8 mouse cellular contexts compared by ENCODE assay signal in the genomic region with DNA sequence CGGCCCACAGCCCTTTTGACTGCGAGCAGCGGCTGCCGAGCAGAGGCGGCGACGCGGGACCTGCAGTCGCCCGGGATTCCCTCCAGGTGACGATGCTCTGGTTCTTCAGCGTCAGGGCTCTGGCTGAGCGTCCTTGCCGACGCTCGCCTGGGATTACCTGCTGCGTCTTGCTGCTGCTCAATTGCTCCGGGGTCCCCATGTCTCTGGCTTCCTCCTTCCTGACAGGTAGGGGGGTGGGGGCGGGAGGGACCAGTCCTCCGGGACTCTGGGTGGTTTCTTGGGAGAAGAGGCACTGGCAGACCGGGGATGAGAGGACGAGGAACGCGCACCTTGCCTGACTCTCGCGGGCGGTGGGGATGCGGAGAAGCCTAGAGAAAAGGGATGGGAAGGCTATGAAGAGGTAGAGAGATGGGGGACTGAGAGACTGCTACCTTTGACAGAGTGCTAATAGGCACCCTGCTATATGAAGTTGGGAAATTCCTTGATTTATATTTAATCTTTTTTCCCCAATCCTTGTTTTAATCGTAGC. TPM values are rescaled to one million over a fixed set of nuclear protein-coding genes. Genes with fewer than 3 reads are reported as not detected.
A peak's percentile ranks its signal among the peaks of the same experiment; 100 is the strongest.
DNase-seq lines count a peak whose midpoint lies in the region; ATAC-seq and TF ChIP-seq lines count a peak whose summit lies in the region.

No protein-coding gene starts in this region.

- no peaks in the 10 kb centered on the region for H3K9me3 ChIP-seq in lung, embryonic 14.5 days (ENCODE audit: low read depth, low read length)
- no peaks in the 10 kb centered on the region for H3K9me3 ChIP-seq in hindbrain, embryonic 13.5 days
- H3K9me3 ChIP-seq in midbrain, embryonic 14.5 days (ENCODE audit: control insufficient read depth, low read length) = no peaks in the 10 kb centered on the region

- peak overlapping the region; percentile 71 for H3K4me3 ChIP-seq in lung, embryonic 14.5 days (ENCODE audit: low read depth, low read length)
- peak overlapping the region; percentile 75 for H3K4me3 ChIP-seq in hindbrain, embryonic 13.5 days
- H3K4me3 ChIP-seq in midbrain, embryonic 14.5 days (replicated peaks; ENCODE audit: low read depth, low read length) = peak overlapping the region; percentile 70

- ATAC-seq in cerebellum, adult (ENCODE audit: insufficient number of reproducible peaks, low FRiP score, low TSS enrichment) = 0 out of 2 replicates have a peak, but pooled peaks have one; percentile 28
- no peak for ATAC-seq in lung, embryonic 14.5 days (ENCODE audit: insufficient read depth)
- no peak; the same call in 1 of the 2 replicates for ATAC-seq in hindbrain, embryonic 13.5 days (ENCODE audit: low FRiP score)
- peak; percentile 3 for ATAC-seq in midbrain, embryonic 14.5 days (ENCODE audit: low FRiP score, low TSS enrichment)
- no peak for ATAC-seq in granulocyte monocyte progenitor cell, adult 5-6 weeks (replicated peaks; ENCODE audit: poor library complexity, severe bottlenecking)

- H3K27me3 ChIP-seq in lung, embryonic 14.5 days (ENCODE audit: insufficient read depth, low read length) = peaks cover 26% of the 10 kb centered on the region
- H3K27me3 ChIP-seq in hindbrain, embryonic 13.5 days = peaks cover 61% of the 10 kb centered on the region
- peaks cover 25% of the 10 kb centered on the region for H3K27me3 ChIP-seq in midbrain, embryonic 14.5 days (ENCODE audit: control insufficient read depth, insufficient read depth, low read length)

- peak overlapping the region; percentile 78 for H3K9ac ChIP-seq in lung, embryonic 14.5 days
- peak overlapping the region; percentile 86 for H3K9ac ChIP-seq in hindbrain, embryonic 13.5 days
- H3K9ac ChIP-seq in midbrain, embryonic 14.5 days (replicated peaks; ENCODE audit: low read length) = peak overlapping the region; percentile 75

- under 1% methylated on average over 28 of the region's 29 CpGs for WGBS in lung, embryonic 14.5 days
- WGBS in hindbrain, embryonic 13.5 days = 1% methylated on average over 29 of the region's 29 CpGs
- under 1% methylated on average over 28 of the region's 29 CpGs for WGBS in midbrain, embryonic 14.5 days

- DNase-seq in cerebellum, adult 11 months = no peak
- DNase-seq in lung, embryonic 14.5 days = no peak
- DNase-seq in lung, postnatal 36 days = no peak
- DNase-seq in midbrain, embryonic 14.5 days = no peak
- no peak for DNase-seq in thymus, postnatal 10 days (ENCODE audit: low spot score in 2 of 2)

- peak overlapping the region; percentile 93 for H3K4me2 ChIP-seq in lung, embryonic 14.5 days
- peak overlapping the region; percentile 98 for H3K4me2 ChIP-seq in hindbrain, embryonic 13.5 days
- H3K4me2 ChIP-seq in midbrain, embryonic 14.5 days (ENCODE audit: low read length) = peak overlapping the region; percentile 93

- no peak overlapping the region for H3K27ac ChIP-seq in lung, embryonic 14.5 days (ENCODE audit: low read depth)
- peak overlapping the region; percentile 87 for H3K27ac ChIP-seq in hindbrain, embryonic 13.5 days
- peak overlapping the region; percentile 79 for H3K27ac ChIP-seq in midbrain, embryonic 14.5 days (replicated peaks; ENCODE audit: low read depth, low read length)

- no peak for TF ChIP-seq CTCF in lung, embryonic 14.5 days (IDR thresholded peaks at IDR 0.05; ENCODE audit: low read depth)

- H3K4me1 ChIP-seq in lung, embryonic 14.5 days (ENCODE audit: insufficient read depth) = peaks cover 10% of the 10 kb centered on the region; the same call in 1 of the 2 replicates
- peaks cover 17% of the 10 kb centered on the region for H3K4me1 ChIP-seq in hindbrain, embryonic 13.5 days (replicated peaks)
- H3K4me1 ChIP-seq in midbrain, embryonic 14.5 days (ENCODE audit: control insufficient read depth, insufficient read depth, low read length) = peaks cover 6% of the 10 kb centered on the region; the same call in 1 of the 2 replicates

- H3K36me3 ChIP-seq in lung, embryonic 14.5 days (ENCODE audit: insufficient read depth) = no peaks in the 10 kb centered on the region
- no peaks in the 10 kb centered on the region for H3K36me3 ChIP-seq in hindbrain, embryonic 13.5 days
- no peaks in the 10 kb centered on the region for H3K36me3 ChIP-seq in midbrain, embryonic 14.5 days (ENCODE audit: control insufficient read depth, insufficient read depth, low read length)

RNA-seq across cellular contexts. Expression of a gene that starts 0.7 kb away (rescaled TPM):
- polyA plus RNA-seq in lung, embryonic 14.5 days (2014; fragmentation: Nextera tagmentation; extraction: Ambion mirVana) = 26.8 and 28.7 TPM in 2 replicates
- polyA plus RNA-seq in hindbrain, embryonic 13.5 days (2015; fragmentation: Nextera tagmentation; extraction: Ambion mirVana) = 5.8 and 6.0 TPM in 2 replicates
- 4.9 and 5.3 TPM in 2 replicates for polyA plus RNA-seq in midbrain, embryonic 14.5 days (2014; fragmentation: Nextera tagmentation; extraction: Ambion mirVana)
- total RNA-seq in granulocyte monocyte progenitor cell, adult 5-6 weeks (2014; fragmentation: Nextera tagmentation) = not detected in 2 replicates
- total RNA-seq in granulocyte monocyte progenitor cell, adult 5-6 weeks (2017) = not detected in 2 replicates

Comparison
In these comparisons a context has a peak if more than half of its experiments do, and no peak if none do; other contexts are left out.
1. ATAC-seq: peak in cerebellum, adult (single experiment) and midbrain, embryonic 14.5 days (single experiment); none in lung, embryonic 14.5 days (single experiment), hindbrain, embryonic 13.5 days (single experiment) and granulocyte monocyte progenitor cell, adult 5-6 weeks (single experiment).
2. Peak in every context shown above with its lines, with median percentiles within 50 percentile points of each other: H3K4me2 ChIP-seq, H3K4me3 ChIP-seq and H3K9ac ChIP-seq.